Mouse (Mus musculus): ENCODE results near the gene A230072I06Rik.

The A230072I06Rik gene

GRCm38 (mm10) chr8:12301998-12302397 is 23.4 kb downstream of the A230072I06Rik start:
- Histone ChIP-seq H3K27me3 (ENCODE audit: control insufficient read depth, insufficient read depth, low read length, poor library complexity, severe bottlenecking) (no peaks in the 10 kb centered on the region), H3K36me3 (ENCODE audit: control insufficient read depth, insufficient read depth, low read length, poor library complexity, severe bottlenecking) (no peaks in the 10 kb centered on the region)
- no peak for DNase-seq (ENCODE audit: low read depth, low spot score)

- no peaks in the 10 kb centered on the region for H3K36me3 ChIP-seq (ENCODE audit: control insufficient read depth, insufficient read depth, low read length, poor library complexity, severe bottlenecking)
Observed at GRCm38 (mm10) chr8:12312975-12313734, 34.5 kb downstream of the A230072I06Rik start.

GRCm38 (mm10) chr8:12314258-12314657 is 35.6 kb downstream of the A230072I06Rik start:
- no peak for DNase-seq (ENCODE audit: low read depth, low spot score)
- H3K36me3 ChIP-seq (ENCODE audit: control insufficient read depth, insufficient read depth, low read length, poor library complexity, severe bottlenecking), result no peaks in the 10 kb centered on the region
- H3K27me3 ChIP-seq (ENCODE audit: control insufficient read depth, insufficient read depth, low read length, poor library complexity, severe bottlenecking), result no peaks in the 10 kb centered on the region

More at GRCm38 (mm10) chr8:12312975-12313734, 34.5 kb downstream of the A230072I06Rik start:
- DNase-seq (ENCODE audit: low read depth, low spot score), result no peak
- no peaks in the 10 kb centered on the region for H3K27me3 ChIP-seq (ENCODE audit: control insufficient read depth, insufficient read depth, low read length, poor library complexity, severe bottlenecking)

- DNase-seq (ENCODE audit: low read depth, low spot score), result no peak
- Histone ChIP-seq H3K36me3 (ENCODE audit: control insufficient read depth, insufficient read depth, low read length, poor library complexity, severe bottlenecking) (no peaks in the 10 kb centered on the region), H3K27me3 (ENCODE audit: control insufficient read depth, insufficient read depth, low read length, poor library complexity, severe bottlenecking) (no peaks in the 10 kb centered on the region)
Observed at GRCm38 (mm10) chr8:12315177-12315576, 36.6 kb downstream of the A230072I06Rik start.

DNA sequence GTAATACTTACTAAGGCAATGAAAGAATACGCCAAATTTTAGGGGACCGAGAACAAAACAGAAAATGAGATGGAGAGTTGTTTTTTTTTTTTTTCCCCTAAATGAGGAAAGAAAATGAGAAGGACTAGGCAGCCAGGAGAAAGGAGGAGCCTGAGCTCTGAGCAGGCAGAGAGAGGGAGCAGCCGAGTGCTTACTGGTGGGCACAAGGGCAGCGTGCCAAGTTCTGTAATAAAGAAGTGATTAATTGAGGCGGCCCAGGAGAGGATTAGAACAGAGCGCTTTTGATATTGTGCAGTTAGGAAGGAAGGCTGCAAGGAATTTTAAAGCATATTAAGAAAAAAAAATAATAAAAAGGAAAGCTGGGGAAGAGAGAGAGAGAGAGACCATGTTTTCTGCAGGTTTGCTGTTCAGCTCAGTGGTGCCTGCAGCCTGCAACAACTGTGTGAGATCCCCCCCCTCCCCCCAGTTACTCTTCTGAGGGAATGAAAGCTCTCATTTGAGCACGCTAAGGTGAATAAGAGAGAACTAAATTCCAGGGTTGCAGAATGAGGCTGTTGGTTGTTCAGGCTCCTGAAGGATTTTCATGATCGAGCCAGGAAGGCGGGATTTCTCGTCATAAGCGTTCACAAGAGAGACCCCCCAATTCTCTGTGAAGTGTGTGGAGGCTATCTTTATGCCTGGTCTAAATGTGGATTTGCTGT is 41.3 kb downstream of the A230072I06Rik start:
- no peak for DNase-seq (ENCODE audit: low read depth, low spot score)
- Histone ChIP-seq H3K36me3 (ENCODE audit: control insufficient read depth, insufficient read depth, low read length, poor library complexity, severe bottlenecking) (no peaks in the 10 kb centered on the region), H3K27me3 (ENCODE audit: control insufficient read depth, insufficient read depth, low read length, poor library complexity, severe bottlenecking) (no peaks in the 10 kb centered on the region)

- Histone ChIP-seq H3K27me3 (ENCODE audit: control insufficient read depth, insufficient read depth, low read length, poor library complexity, severe bottlenecking) (no peaks in the 10 kb centered on the region), H3K36me3 (ENCODE audit: control insufficient read depth, insufficient read depth, low read length, poor library complexity, severe bottlenecking) (no peaks in the 10 kb centered on the region)
- DNase-seq (ENCODE audit: low read depth, low spot score), result no peak
Observed at GRCm38 (mm10) chr8:12322071-12322470, 43.5 kb downstream of the A230072I06Rik start.

DNA sequence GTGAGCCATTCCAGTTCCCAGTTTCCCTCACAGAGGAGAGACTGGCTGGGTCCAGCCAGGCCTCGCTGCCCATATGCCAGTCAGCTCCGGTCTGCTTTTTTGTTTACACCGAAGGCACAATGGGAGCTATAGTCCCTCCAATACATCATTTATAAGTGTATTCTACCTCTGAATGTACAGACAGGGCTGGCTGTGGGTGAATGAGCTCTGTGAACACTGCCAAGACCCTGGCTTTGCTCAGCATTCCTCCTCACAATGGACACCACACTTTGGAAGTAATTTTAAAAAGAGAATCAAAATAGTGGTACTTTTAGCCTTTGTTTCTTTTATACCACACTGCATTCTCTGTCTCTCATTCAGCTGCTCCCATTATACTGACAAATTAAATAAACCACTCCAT is 44.6 kb downstream of the A230072I06Rik start:
- Histone ChIP-seq H3K27me3 (ENCODE audit: control insufficient read depth, insufficient read depth, low read length, poor library complexity, severe bottlenecking) (no peaks in the 10 kb centered on the region), H3K36me3 (ENCODE audit: control insufficient read depth, insufficient read depth, low read length, poor library complexity, severe bottlenecking) (no peaks in the 10 kb centered on the region)
- DNase-seq (ENCODE audit: low read depth, low spot score), result no peak

GRCm38 (mm10) chr8:12324561-12324960 is 45.9 kb downstream of the A230072I06Rik start:
- DNase-seq (ENCODE audit: low read depth, low spot score), result no peak
- H3K27me3 ChIP-seq (ENCODE audit: control insufficient read depth, insufficient read depth, low read length, poor library complexity, severe bottlenecking), result no peaks in the 10 kb centered on the region

GRCm38 (mm10) chr8:12324991-12325601 is 46.5 kb downstream of the A230072I06Rik start:
- no peak for DNase-seq (ENCODE audit: low read depth, low spot score)
- Histone ChIP-seq H3K27me3 (ENCODE audit: control insufficient read depth, insufficient read depth, low read length, poor library complexity, severe bottlenecking) (no peaks in the 10 kb centered on the region), H3K36me3 (ENCODE audit: control insufficient read depth, insufficient read depth, low read length, poor library complexity, severe bottlenecking) (no peaks in the 10 kb centered on the region)

More at GRCm38 (mm10) chr8:12324561-12324960, 45.9 kb downstream of the A230072I06Rik start:
- no peaks in the 10 kb centered on the region for H3K36me3 ChIP-seq (ENCODE audit: control insufficient read depth, insufficient read depth, low read length, poor library complexity, severe bottlenecking)

DNA sequence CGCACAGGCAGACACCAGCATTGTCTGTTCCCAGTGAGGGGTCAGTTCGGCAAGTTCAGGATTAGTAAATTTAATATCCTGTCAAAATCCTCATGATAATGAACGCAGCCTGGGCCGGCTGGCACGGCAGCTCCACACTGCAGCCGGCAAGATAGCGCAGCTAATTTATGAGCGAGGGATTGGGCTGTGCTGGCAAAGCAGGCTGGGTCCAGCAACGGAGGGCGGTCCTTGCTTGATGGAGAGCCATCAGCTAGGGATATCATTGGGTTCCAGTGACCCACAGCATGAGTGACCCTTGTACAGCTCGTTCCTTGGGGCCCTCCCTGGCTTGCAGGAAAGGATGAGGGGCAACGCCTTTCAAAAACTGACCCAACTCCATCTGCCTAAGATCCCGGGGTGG is 48.6 kb downstream of the A230072I06Rik start:
- Histone ChIP-seq H3K27me3 (ENCODE audit: control insufficient read depth, insufficient read depth, low read length, poor library complexity, severe bottlenecking) (no peaks in the 10 kb centered on the region), H3K36me3 (ENCODE audit: control insufficient read depth, insufficient read depth, low read length, poor library complexity, severe bottlenecking) (no peaks in the 10 kb centered on the region)
- no peak for DNase-seq (ENCODE audit: low read depth, low spot score)

DNA sequence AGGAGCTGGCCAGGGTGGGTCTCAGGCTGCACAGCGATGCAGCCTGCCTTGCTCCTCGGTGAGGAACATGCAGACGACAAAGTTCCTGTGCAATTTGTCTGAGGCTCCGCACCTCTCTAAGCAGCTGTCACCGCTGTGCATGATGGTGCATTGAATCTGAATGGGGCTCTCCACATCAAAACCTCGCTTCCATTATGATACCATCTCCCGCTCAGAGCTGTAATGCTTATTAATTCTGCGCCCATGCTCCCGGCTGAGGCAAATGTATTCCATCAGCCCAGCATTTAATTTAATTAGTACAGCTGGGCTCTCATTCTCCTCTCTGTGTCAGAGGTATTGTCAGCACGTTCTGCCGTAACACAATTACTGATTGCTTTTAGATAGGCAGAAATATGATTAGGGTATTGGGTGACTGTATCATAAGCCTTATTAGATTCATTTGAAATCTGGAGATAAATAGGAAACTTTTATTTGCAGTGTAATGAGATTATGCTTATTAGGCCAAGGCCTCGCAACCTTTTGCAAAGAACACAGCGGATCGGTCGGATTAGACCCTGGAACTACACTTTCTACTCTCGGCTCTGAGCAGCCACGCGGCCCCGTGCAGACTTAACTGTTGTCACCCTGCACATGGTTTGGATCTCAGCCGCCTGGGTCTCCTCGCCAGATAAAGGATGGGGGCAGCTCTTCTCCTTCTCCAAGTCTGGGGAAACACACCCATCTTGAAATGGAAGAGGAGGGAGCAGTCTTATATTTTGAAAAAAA is 49.3 kb downstream of the A230072I06Rik start:
- Histone ChIP-seq H3K36me3 (ENCODE audit: control insufficient read depth, insufficient read depth, low read length, poor library complexity, severe bottlenecking) (no peaks in the 10 kb centered on the region), H3K27me3 (ENCODE audit: control insufficient read depth, insufficient read depth, low read length, poor library complexity, severe bottlenecking) (no peaks in the 10 kb centered on the region)
- DNase-seq (ENCODE audit: low read depth, low spot score), result no peak

- no peak for DNase-seq (ENCODE audit: low read depth, low spot score)
- Histone ChIP-seq H3K27me3 (ENCODE audit: control insufficient read depth, insufficient read depth, low read length, poor library complexity, severe bottlenecking) (no peaks in the 10 kb centered on the region), H3K36me3 (ENCODE audit: control insufficient read depth, insufficient read depth, low read length, poor library complexity, severe bottlenecking) (no peaks in the 10 kb centered on the region)
Observed at GRCm38 (mm10) chr8:12328476-12328875, 49.9 kb downstream of the A230072I06Rik start.

GRCm38 (mm10) chr8:12330066-12330465 is 51.4 kb downstream of the A230072I06Rik start:
- no peak for DNase-seq (ENCODE audit: low read depth, low spot score)
- no peaks in the 10 kb centered on the region for H3K36me3 ChIP-seq (ENCODE audit: control insufficient read depth, insufficient read depth, low read length, poor library complexity, severe bottlenecking)
- no peaks in the 10 kb centered on the region for H3K27me3 ChIP-seq (ENCODE audit: control insufficient read depth, insufficient read depth, low read length, poor library complexity, severe bottlenecking)

Measured in splenic B cell, adult 2 months (primary cell).